Mouse (Mus musculus) midbrain, embryonic 14.5 days (tissue): Measurements from ENCODE around the gene Gtpbp1. TPM values are rescaled to one million over a fixed set of nuclear protein-coding genes. Genes with fewer than 3 reads are reported as not detected.

Source experiments
- ATAC-seq: fragments of 200-750 bp; cut with Nextera tagmentation; 2 replicates; pipeline ENCODE4 v1.8.0; 2017; ENCODE audit warnings: moderate number of reproducible peaks, moderate library complexity; ENCODE audit not compliant: low FRiP score, low TSS enrichment
- DNase-seq: peaks from one replicate; pipeline ENCODE4 v3.0.0-alpha.2; 2015
- H3K27ac ChIP-seq: fragments of 300-500 bp; sonication (generic); replicated peaks from 2 replicates; pipeline ENCODE4 v1.5.1; 2014; ENCODE audit warnings: mild to moderate bottlenecking, low read depth, low read length, moderate library complexity
- H3K27me3 ChIP-seq: fragments of 300-500 bp; sonication (generic); 2 replicates; pipeline ENCODE4 v1.6.1; 2014; ENCODE audit warnings: low read length, control low read depth, mixed read lengths; ENCODE audit not compliant: control insufficient read depth, insufficient read depth
- H3K36me3 ChIP-seq: fragments of 300-500 bp; sonication (generic); 2 replicates; pipeline ENCODE4 v1.6.1; 2014; ENCODE audit warnings: low read length, control low read depth; ENCODE audit not compliant: control insufficient read depth, insufficient read depth
- H3K4me1 ChIP-seq: fragments of 300-500 bp; sonication (generic); 2 replicates; pipeline ENCODE4 v1.6.1; 2014; ENCODE audit warnings: mild to moderate bottlenecking, antibody characterized with exemption, low read length, control low read depth; ENCODE audit not compliant: control insufficient read depth, insufficient read depth
- H3K4me2 ChIP-seq: fragments of 300-500 bp; sonication (generic); 2 replicates; pipeline ENCODE4 v1.6.1; 2014; ENCODE audit warnings: mild to moderate bottlenecking, low read length, moderate library complexity
- H3K4me3 ChIP-seq: fragments of 300-500 bp; sonication (generic); replicated peaks from 2 replicates; pipeline ENCODE4 v1.5.1; 2014; ENCODE audit warnings: low read depth, low read length
- H3K9ac ChIP-seq: fragments of 300-500 bp; sonication (generic); replicated peaks from 2 replicates; pipeline ENCODE4 v1.6.1; 2014; ENCODE audit warnings: mild to moderate bottlenecking, low read length, moderate library complexity
- H3K9me3 ChIP-seq: fragments of 300-500 bp; sonication (generic); 2 replicates; pipeline ENCODE4 v1.6.1; 2016; ENCODE audit warnings: low read length, control low read depth, mixed read lengths; ENCODE audit not compliant: control insufficient read depth
- WGBS: fragments of 180-500 bp; shearing (Covaris S2); extraction: QIAGEN DNeasy Blood & Tissue Kit; methylation state at CpG from one replicate; pipeline ENCODE4 v1.1.7; 2014; 5-methylcytosine and 5-hydroxymethylcytosine counted together
- polyA plus RNA-seq: library from polyadenylated mRNA; unstranded; fragments of >200 nt; fragmentation: Nextera tagmentation; extraction: Ambion mirVana; gene quantifications from 2 replicates; pipeline ENCODE4 v1.2.1, GENCODE M21; 2014

Gtpbp1 gene
- polyA plus RNA-seq = 42.5 and 49.5 TPM in 2 replicates

GRCm38 (mm10) chr15:79690426-79691022 lies at the start of gene Gtpbp1:
Gtpbp1 (plus strand) TSS chr15:79690845.
- Histone ChIP-seq H3K4me3 (peak within 1 kb of the TSS; percentile 87), H3K4me2 (peak within 1 kb of the TSS; percentile 94), H3K9ac (peak within 1 kb of the TSS; percentile 77), H3K9me3 (no peaks in the 10 kb centered on the region), H3K4me1 (peaks cover 38% of the 10 kb centered on the region), H3K27ac (peak within 1 kb of the TSS; percentile 84), H3K27me3 (no peaks in the 10 kb centered on the region), H3K36me3 (0 out of 2 replicates have a peak, but pooled peaks cover 3% of the 10 kb centered on the region)
- ATAC-seq (peak; percentile 96), DNase-seq (peak; percentile 99)
- WGBS = under 1% methylated on average over 45 of the region's 45 CpGs

- WGBS = 78% methylated on average over 12 of the region's 12 CpGs
- H3K36me3 ChIP-seq = peaks cover 74% of the 10 kb centered on the region
- ATAC-seq = no peak
These were observed 49.4 kb upstream of the Gtpbp1 start for GRCm38 (mm10) chr15:79641135-79641817.

GRCm38 (mm10) chr15:79645483-79645882 lies 45.2 kb upstream of the Gtpbp1 start:
- no peak overlapping the region for H3K4me3 ChIP-seq
- H3K4me1 ChIP-seq = no peaks in the 10 kb centered on the region
- DNase-seq (no peak), ATAC-seq (no peak)
- H3K27me3 ChIP-seq = no peaks in the 10 kb centered on the region
- H3K9me3 ChIP-seq = no peaks in the 10 kb centered on the region
- peaks cover 73% of the 10 kb centered on the region for H3K36me3 ChIP-seq
- H3K27ac ChIP-seq = no peak overlapping the region
- H3K9ac ChIP-seq = no peak overlapping the region
- 90% methylated on average over 2 of the region's 2 CpGs for WGBS
- no peak overlapping the region for H3K4me2 ChIP-seq

More at GRCm38 (mm10) chr15:79641135-79641817, 49.4 kb upstream of the Gtpbp1 start:
- DNase-seq = no peak
- Histone ChIP-seq H3K27ac (no peak overlapping the region), H3K9ac (no peak overlapping the region), H3K27me3 (no peaks in the 10 kb centered on the region), H3K4me3 (no peak overlapping the region), H3K4me1 (no peaks in the 10 kb centered on the region), H3K4me2 (no peak overlapping the region), H3K9me3 (no peaks in the 10 kb centered on the region)

- H3K4me1 ChIP-seq = no peaks in the 10 kb centered on the region
- no peaks in the 10 kb centered on the region for H3K27me3 ChIP-seq
- no peak for DNase-seq
- H3K36me3 ChIP-seq = peaks cover 50% of the 10 kb centered on the region
- H3K27ac ChIP-seq = no peak overlapping the region
- no peaks in the 10 kb centered on the region for H3K9me3 ChIP-seq
- ATAC-seq = no peak
- H3K9ac ChIP-seq = no peak overlapping the region
- H3K4me3 ChIP-seq = no peak overlapping the region
- H3K4me2 ChIP-seq = no peak overlapping the region
- WGBS = 92% methylated on average over 12 of the region's 12 CpGs
These were observed 42.5 kb upstream of the Gtpbp1 start for GRCm38 (mm10) chr15:79648130-79648529.

- Histone ChIP-seq H3K9me3 (no peaks in the 10 kb centered on the region), H3K4me3 (no peak overlapping the region), H3K27ac (no peak overlapping the region), H3K4me1 (no peaks in the 10 kb centered on the region), H3K27me3 (no peaks in the 10 kb centered on the region), H3K9ac (no peak overlapping the region), H3K4me2 (no peak overlapping the region), H3K36me3 (peaks cover 39% of the 10 kb centered on the region)
- no peak for ATAC-seq
- peak; percentile 61 for DNase-seq
These were observed 40.1 kb upstream of the Gtpbp1 start for GRCm38 (mm10) chr15:79650569-79650968.

- Histone ChIP-seq H3K9me3 (no peaks in the 10 kb centered on the region), H3K9ac (no peak overlapping the region), H3K36me3 (peaks cover 32% of the 10 kb centered on the region), H3K4me3 (no peak overlapping the region), H3K27ac (no peak overlapping the region), H3K4me1 (no peaks in the 10 kb centered on the region), H3K27me3 (no peaks in the 10 kb centered on the region), H3K4me2 (no peak overlapping the region)
- 76% methylated on average over 4 of the region's 4 CpGs for WGBS
- ATAC-seq (no peak), DNase-seq (peak; percentile 14)
These were observed 39.2 kb upstream of the Gtpbp1 start for GRCm38 (mm10) chr15:79651481-79651880.

GRCm38 (mm10) chr15:79656451-79656850 lies 34.2 kb upstream of the Gtpbp1 start:
- Histone ChIP-seq H3K9ac (no peak overlapping the region), H3K9me3 (no peaks in the 10 kb centered on the region), H3K27ac (no peak overlapping the region), H3K4me2 (no peak overlapping the region), H3K36me3 (peaks cover 8% of the 10 kb centered on the region; the same call in 1 of the 2 replicates), H3K4me1 (peaks cover 9% of the 10 kb centered on the region; the same call in 1 of the 2 replicates), H3K27me3 (no peaks in the 10 kb centered on the region), H3K4me3 (no peak overlapping the region)
- ATAC-seq (no peak), DNase-seq (no peak)
- WGBS = 88% methylated on average over 14 of the region's 14 CpGs

- H3K27me3 ChIP-seq = no peaks in the 10 kb centered on the region
- peak overlapping the region; percentile 68 for H3K4me2 ChIP-seq
- peak overlapping the region; percentile 96 for H3K27ac ChIP-seq
- peaks cover 9% of the 10 kb centered on the region; the same call in 1 of the 2 replicates for H3K4me1 ChIP-seq
- H3K9ac ChIP-seq = peak overlapping the region; percentile 86
- 0 out of 2 replicates have a peak, but pooled peaks cover 3% of the 10 kb centered on the region for H3K9me3 ChIP-seq
- DNase-seq = peak; percentile 93
- no peak; the same call in 1 of the 2 replicates for ATAC-seq
- H3K4me3 ChIP-seq = peak overlapping the region; percentile 88
- WGBS = 5% methylated on average over 16 of the region's 16 CpGs
- peaks cover 13% of the 10 kb centered on the region for H3K36me3 ChIP-seq
These were observed 32.7 kb upstream of the Gtpbp1 start for GRCm38 (mm10) chr15:79657837-79658530.
